Mouse (Mus musculus) forebrain, embryonic 15.5 days (tissue): ENCODE results near the gene 4933415A04Rik. TPM values are rescaled to one million over a fixed set of nuclear protein-coding genes. Genes with fewer than 3 reads are reported as not detected.

Experiments
- polyA plus RNA-seq: library from polyadenylated mRNA; unstranded; fragments of >200 nt; fragmentation: Nextera tagmentation; extraction: Ambion mirVana; gene quantifications from 2 replicates; pipeline ENCODE4 v1.2.1, GENCODE M21; 2015

Gene 4933415A04Rik
- polyA plus RNA-seq, 1 experiment from 2014 or later, result 2.9 TPM

Other genes with a start within 250 kb of the 4933415A04Rik start
- gene Pttg1, start 160.8 kb upstream of the 4933415A04Rik start, polyA plus RNA-seq, result 30.7 and 34.8 TPM in 2 replicates
- 72.1 and 75.4 TPM in 2 replicates for gene Slu7, start 153.3 kb upstream of the 4933415A04Rik start, polyA plus RNA-seq
- 5.3 and 5.4 TPM in 2 replicates for gene C1qtnf2, start 112.8 kb upstream of the 4933415A04Rik start, polyA plus RNA-seq
- 11.7 and 13.5 TPM in 2 replicates for gene Ccnjl, start 58.3 kb upstream of the 4933415A04Rik start, polyA plus RNA-seq
- gene Fabp6, start 14.5 kb downstream of the 4933415A04Rik start, polyA plus RNA-seq, result not detected in 2 replicates
- gene Pwwp2a, start 95.0 kb downstream of the 4933415A04Rik start, polyA plus RNA-seq, result 28.8 and 33.4 TPM in 2 replicates
- 82.1 and 83.8 TPM in 2 replicates for gene Ttc1, start 161.0 kb downstream of the 4933415A04Rik start, polyA plus RNA-seq